Mouse (Mus musculus): ENCODE data around the gene Gm9639.

GRCm38 (mm10) chr10:77794976-77795375, at the start of gene Gm9639:
- TF ChIP-seq CTCF (IDR thresholded peaks at IDR 0.05; ENCODE audit: low read depth) (no peak), EP300 (IDR thresholded peaks at IDR 0.05; ENCODE audit: low read depth) (no peak)

Measured in liver, postnatal 0 days (tissue).